Mouse (Mus musculus) stomach, embryonic 15.5 days (tissue): ENCODE measurements around the gene Tle6. TPM values are rescaled to one million over a fixed set of nuclear protein-coding genes. Genes with fewer than 3 reads are reported as not detected.

ENCODE experiments used
- ATAC-seq: fragments of 200-750 bp; cut with Nextera tagmentation; 2 replicates; pipeline ENCODE4 v1.8.0; 2017; ENCODE audit warnings: low read depth, moderate number of reproducible peaks, moderate TSS enrichment; ENCODE audit not compliant: insufficient read depth, low FRiP score
- H3K27ac ChIP-seq: fragments of 300-500 bp; sonication (generic); 2 replicates; pipeline ENCODE4 v1.5.1; 2015; ENCODE audit warnings: mild to moderate bottlenecking, inconsistent platforms
- H3K27me3 ChIP-seq: fragments of 300-500 bp; sonication (generic); replicated peaks from 2 replicates; pipeline ENCODE4 v1.6.1; 2015; ENCODE audit warnings: inconsistent platforms
- H3K36me3 ChIP-seq: fragments of 300-500 bp; sonication (generic); 2 replicates; pipeline ENCODE4 v1.6.1; 2015; ENCODE audit warnings: inconsistent platforms
- H3K4me1 ChIP-seq: fragments of 300-500 bp; sonication (generic); 2 replicates; pipeline ENCODE4 v1.6.1; 2015; ENCODE audit warnings: inconsistent platforms
- H3K4me2 ChIP-seq: fragments of 300-500 bp; sonication (generic); 2 replicates; pipeline ENCODE4 v1.6.1; 2015; ENCODE audit warnings: mild to moderate bottlenecking, inconsistent platforms
- H3K4me3 ChIP-seq: fragments of 300-500 bp; sonication (generic); replicated peaks from 2 replicates; pipeline ENCODE4 v1.5.1; 2015; ENCODE audit warnings: inconsistent platforms
- H3K9ac ChIP-seq: fragments of 300-500 bp; sonication (generic); 2 replicates; pipeline ENCODE4 v1.6.1; 2015; ENCODE audit warnings: inconsistent platforms
- H3K9me3 ChIP-seq: fragments of 300-500 bp; sonication (generic); 2 replicates; pipeline ENCODE4 v1.6.1; 2016; ENCODE audit warnings: inconsistent platforms
- WGBS: fragments of 180-500 bp; shearing (Covaris S2); methylation state at CpG from one replicate; pipeline ENCODE4 v1.1.7; 2015; 5-methylcytosine and 5-hydroxymethylcytosine counted together
- polyA plus RNA-seq: library from polyadenylated mRNA; unstranded; fragments of >200 nt; fragmentation: Nextera tagmentation; extraction: Ambion mirVana; gene quantifications from 2 replicates; pipeline ENCODE4 v1.2.1, GENCODE M21; 2015

The Tle6 gene
- polyA plus RNA-seq, 1 experiment from 2014 or later, result 31.2 TPM

DNA sequence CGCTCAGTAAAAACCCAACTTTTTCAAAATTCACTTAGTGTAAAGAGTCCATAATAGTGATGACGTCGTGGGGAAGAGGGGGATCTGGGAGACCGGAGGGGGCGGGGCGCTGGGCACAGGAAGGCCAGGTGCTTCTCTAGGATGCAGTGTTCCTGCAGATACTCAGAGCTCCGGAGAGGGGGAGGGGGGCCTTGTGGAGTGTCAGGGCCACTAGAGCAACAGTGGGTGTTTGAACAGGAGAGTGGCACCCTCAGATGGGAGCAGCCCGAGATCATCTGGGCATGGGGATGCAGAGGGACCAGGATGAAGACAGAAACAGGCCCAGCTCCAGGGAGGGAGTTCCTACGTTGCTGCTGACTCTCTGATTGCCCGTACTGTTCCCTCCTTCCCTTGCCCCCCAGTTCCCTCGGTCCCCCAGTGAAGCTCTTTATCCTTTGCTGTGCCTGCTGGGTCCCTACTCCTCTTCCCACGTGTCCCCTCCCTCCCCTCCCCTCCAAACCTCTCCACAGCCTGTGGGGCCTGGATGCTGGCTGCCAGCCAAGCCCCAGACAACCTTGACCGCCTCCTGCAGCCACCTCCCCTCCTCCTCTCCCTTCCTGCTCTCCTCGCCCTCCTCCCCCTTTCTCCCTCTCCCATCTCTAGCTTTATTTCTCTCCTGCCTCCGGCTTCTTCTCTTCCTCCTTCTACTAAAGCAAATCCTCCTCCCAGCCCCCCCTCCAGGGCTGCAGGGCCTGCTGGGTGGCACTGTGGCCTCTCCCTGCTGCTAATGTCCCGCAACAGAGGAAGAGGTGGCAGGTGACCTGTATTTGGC, 32.3 kb downstream of the Tle6 start:
- peaks cover 64% of the 10 kb centered on the region for H3K4me1 ChIP-seq
- WGBS, result 13% methylated on average over 16 of the region's 16 CpGs
- peak; percentile 9; the same call in 1 of the 2 replicates for ATAC-seq

DNA sequence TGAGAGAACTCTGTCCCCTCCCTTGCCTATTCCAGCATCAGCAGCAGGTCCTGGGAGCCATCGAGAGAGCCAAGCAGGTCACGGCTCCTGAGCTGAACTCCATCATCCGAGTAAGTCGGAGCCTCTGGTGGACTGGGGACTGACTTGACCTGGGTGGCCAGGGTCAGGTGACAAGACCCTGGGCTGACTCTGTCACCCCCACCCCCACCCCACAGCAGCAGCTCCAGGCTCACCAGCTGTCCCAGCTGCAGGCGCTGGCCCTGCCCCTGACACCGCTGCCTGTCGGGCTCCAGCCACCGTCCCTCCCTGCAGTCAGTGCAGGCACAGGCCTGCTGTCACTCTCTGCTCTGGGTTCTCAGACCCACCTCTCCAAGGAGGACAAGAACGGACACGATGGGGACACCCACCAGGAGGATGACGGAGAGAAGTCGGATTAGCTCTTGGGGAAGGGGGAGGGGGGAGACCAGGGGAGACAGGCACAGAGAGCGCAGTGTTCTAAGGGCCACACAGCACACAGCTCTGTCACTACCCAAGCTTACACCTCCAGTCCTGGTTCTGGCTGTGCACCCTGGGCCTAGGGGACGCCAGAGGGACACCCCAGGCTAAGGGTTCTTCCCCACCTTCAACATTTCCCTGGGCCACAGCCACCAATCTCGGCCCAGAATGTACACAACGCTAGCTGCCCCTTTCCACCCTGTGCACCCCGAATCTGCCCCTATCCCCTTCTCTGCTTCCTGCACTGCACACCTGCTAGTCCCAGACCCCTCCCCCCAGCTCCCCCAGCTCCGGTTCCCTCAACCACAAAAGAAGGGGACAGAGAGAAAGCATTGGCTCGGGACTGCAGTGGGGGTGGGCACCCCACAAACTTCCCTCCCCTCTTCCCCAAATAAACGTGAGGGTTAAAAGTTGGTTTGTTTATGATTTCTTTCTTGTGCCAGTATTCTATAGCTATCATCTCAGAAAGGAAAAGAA, 35.3 kb downstream of the Tle6 start:
- 51% methylated on average over 20 of the region's 20 CpGs for WGBS

More for the DNA sequence above, 32.3 kb downstream of the Tle6 start:
- peak overlapping the region; percentile 91 for H3K27ac ChIP-seq
- H3K36me3 ChIP-seq, result peaks cover 22% of the 10 kb centered on the region
- no peaks in the 10 kb centered on the region for H3K9me3 ChIP-seq
- no peak overlapping the region for H3K9ac ChIP-seq
- H3K27me3 ChIP-seq, result no peaks in the 10 kb centered on the region
- H3K4me3 ChIP-seq, result no peak overlapping the region
- H3K4me2 ChIP-seq, result peak overlapping the region; percentile 42

DNA sequence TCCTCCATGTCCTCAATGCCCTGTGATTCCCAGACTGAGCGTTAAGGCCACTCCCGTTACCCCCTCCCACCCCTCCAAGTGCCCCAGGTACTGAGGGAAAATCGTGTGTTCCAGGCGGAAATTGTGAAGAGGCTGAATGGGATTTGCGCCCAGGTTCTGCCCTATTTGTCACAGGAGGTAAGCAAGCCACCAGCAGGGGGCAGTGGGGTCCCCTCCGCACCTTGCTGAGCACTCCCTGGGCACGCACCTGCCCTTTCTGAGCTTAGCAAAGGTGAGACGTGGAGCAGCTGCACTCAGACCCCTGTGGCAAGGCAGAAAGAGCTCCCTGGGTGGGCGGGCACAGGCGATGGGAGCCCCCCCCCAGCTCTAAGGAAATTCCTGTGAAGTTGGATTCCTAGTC, 36.1 kb downstream of the Tle6 start:
- no peak for ATAC-seq
- no peaks in the 10 kb centered on the region for H3K9me3 ChIP-seq
- peaks cover 25% of the 10 kb centered on the region for H3K36me3 ChIP-seq
- peak overlapping the region; percentile 52; the same call in 1 of the 2 replicates for H3K4me2 ChIP-seq
- no peak overlapping the region for H3K9ac ChIP-seq
- WGBS, result 39% methylated on average over 10 of the region's 10 CpGs
- H3K4me1 ChIP-seq, result peaks cover 61% of the 10 kb centered on the region
- no peaks in the 10 kb centered on the region for H3K27me3 ChIP-seq
- peak overlapping the region; percentile 52; the same call in 1 of the 2 replicates for H3K27ac ChIP-seq
- H3K4me3 ChIP-seq, result no peak overlapping the region

More for the DNA sequence above, 35.3 kb downstream of the Tle6 start:
- Histone ChIP-seq H3K4me1 (peaks cover 68% of the 10 kb centered on the region), H3K36me3 (peaks cover 25% of the 10 kb centered on the region), H3K4me3 (no peak overlapping the region), H3K9ac (no peak overlapping the region), H3K27me3 (no peaks in the 10 kb centered on the region), H3K27ac (0 out of 2 replicates have a peak overlapping the region, but pooled peaks have one; percentile 21), H3K4me2 (no peak overlapping the region), H3K9me3 (no peaks in the 10 kb centered on the region)
- no peak for ATAC-seq

DNA sequence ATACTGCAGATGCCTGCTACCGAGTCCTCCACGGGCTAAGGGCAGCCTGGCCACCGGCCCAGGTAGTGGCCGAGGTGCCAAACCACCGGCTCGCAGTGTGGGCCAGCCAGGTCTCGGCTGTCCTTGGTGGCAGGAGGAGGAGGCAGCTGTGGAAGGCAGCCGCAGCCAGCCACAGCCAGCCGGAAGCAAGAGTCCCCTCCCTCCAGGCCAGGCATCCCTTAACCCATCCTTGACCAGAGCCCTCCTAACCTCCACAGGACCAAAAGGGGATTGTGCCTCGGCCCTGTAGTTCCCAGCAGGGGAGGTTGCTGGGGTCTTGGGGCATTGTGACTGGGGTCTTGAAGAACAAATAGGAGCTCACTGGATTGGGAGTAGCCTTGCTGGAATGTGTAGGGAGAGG, 36.7 kb downstream of the Tle6 start:
- Histone ChIP-seq H3K9me3 (no peaks in the 10 kb centered on the region), H3K9ac (0 out of 2 replicates have a peak overlapping the region, but pooled peaks have one; percentile 8), H3K4me2 (peak overlapping the region; percentile 52), H3K27ac (peak overlapping the region; percentile 52), H3K36me3 (peaks cover 25% of the 10 kb centered on the region), H3K4me3 (peak overlapping the region; percentile 36), H3K27me3 (no peaks in the 10 kb centered on the region), H3K4me1 (peaks cover 56% of the 10 kb centered on the region)
- 9% methylated on average over 10 of the region's 10 CpGs for WGBS
- no peak for ATAC-seq

DNA sequence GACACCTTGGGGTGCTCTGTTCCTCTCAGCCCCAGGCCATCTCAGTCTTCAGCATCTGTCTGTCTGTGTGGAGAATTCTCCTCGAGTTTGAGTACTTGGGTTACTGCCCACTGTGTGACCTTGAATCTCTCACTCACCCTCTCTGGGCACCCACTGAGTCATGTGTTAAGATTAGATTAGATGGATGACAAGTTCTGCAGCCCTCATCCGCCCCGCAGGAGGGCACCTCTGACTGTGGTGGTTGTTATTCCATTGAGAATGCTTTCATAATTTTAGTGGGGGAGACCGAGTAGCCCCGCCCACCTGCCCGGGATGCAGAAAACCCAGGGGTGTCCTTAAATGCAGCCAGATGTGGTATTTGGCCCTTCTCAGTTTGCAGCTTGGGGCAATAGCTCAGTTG, 37.4 kb downstream of the Tle6 start:
- H3K36me3 ChIP-seq, result peaks cover 25% of the 10 kb centered on the region
- no peak for ATAC-seq
- H3K27me3 ChIP-seq, result no peaks in the 10 kb centered on the region
- H3K9ac ChIP-seq, result no peak overlapping the region
- H3K4me3 ChIP-seq, result peak overlapping the region; percentile 36
- H3K4me1 ChIP-seq, result peaks cover 49% of the 10 kb centered on the region
- 39% methylated on average over 6 of the region's 6 CpGs for WGBS
- H3K4me2 ChIP-seq, result peak overlapping the region; percentile 52
- H3K9me3 ChIP-seq, result no peaks in the 10 kb centered on the region
- peak overlapping the region; percentile 52 for H3K27ac ChIP-seq

DNA sequence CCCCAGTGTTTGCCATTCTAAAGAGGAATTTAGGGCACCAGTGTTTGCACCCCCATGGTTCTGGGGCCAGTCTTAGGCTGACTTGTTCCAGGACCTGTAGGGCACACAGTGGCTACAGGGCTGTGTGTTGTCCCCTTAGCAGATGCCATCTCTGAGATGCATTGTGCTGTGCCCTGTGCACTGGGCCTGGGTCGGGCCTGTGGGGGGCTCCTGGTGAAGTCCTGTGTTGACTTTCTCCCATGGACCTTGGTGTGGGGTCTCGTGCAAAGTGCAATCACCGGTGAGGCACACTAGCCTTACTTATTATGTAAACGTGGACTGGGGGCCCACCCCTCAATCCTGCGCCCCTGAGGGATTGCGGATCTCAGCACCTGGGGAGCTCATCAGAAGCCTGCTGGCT, 38.5 kb downstream of the Tle6 start:
- 66% methylated on average over 6 of the region's 6 CpGs for WGBS
- no peaks in the 10 kb centered on the region for H3K9me3 ChIP-seq
- H3K4me1 ChIP-seq, result peaks cover 44% of the 10 kb centered on the region
- H3K36me3 ChIP-seq, result peaks cover 25% of the 10 kb centered on the region
- H3K4me2 ChIP-seq, result peak overlapping the region; percentile 19; the same call in 1 of the 2 replicates
- H3K9ac ChIP-seq, result no peak overlapping the region
- no peak for ATAC-seq
- no peak overlapping the region for H3K27ac ChIP-seq
- no peak overlapping the region for H3K4me3 ChIP-seq
- no peaks in the 10 kb centered on the region for H3K27me3 ChIP-seq

DNA sequence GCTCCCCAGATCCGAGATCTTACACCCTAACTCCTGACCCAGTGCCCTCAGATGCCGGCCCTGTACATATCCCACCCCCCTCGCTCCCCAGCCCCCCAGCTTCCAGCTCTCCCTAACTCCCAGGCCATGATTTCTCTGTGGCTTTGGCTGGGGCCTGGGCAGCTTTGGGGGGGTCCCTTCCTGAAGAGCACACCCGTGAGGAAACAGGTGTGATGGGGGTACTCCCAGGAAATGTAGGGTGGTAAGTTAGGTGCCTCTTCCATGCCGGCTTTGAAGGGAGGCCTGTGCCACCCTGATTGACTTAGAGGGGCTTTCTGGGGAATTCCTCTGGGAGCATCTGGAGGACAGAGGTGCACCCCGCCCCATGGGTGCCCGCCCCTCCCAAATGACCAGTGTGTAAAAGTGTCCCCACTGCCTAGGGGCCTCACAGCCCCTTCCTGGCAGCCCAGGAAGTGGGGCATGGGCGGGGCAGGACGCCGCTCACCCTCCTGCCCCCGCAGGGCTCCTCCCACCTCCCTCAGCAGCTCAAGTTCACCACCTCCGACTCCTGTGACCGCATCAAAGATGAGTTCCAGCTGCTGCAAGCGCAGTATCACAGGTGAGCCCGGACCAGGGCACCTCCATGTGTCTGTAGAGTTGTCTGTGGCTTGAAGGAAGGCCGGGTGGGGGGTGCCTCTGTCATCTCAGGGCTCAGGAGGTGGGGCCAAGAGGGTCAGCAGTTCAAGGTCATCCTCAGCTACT, 40.0 kb downstream of the Tle6 start:
- Histone ChIP-seq H3K36me3 (peaks cover 16% of the 10 kb centered on the region; the same call in 1 of the 2 replicates), H3K4me2 (peak overlapping the region; percentile 77), H3K4me3 (peak overlapping the region; percentile 87), H3K27me3 (no peaks in the 10 kb centered on the region), H3K4me1 (peaks cover 44% of the 10 kb centered on the region), H3K9me3 (no peaks in the 10 kb centered on the region), H3K27ac (peak overlapping the region; percentile 93), H3K9ac (peak overlapping the region; percentile 96)
- ATAC-seq, result peak; percentile 6; the same call in 1 of the 2 replicates
- WGBS, result 12% methylated on average over 16 of the region's 16 CpGs

DNA sequence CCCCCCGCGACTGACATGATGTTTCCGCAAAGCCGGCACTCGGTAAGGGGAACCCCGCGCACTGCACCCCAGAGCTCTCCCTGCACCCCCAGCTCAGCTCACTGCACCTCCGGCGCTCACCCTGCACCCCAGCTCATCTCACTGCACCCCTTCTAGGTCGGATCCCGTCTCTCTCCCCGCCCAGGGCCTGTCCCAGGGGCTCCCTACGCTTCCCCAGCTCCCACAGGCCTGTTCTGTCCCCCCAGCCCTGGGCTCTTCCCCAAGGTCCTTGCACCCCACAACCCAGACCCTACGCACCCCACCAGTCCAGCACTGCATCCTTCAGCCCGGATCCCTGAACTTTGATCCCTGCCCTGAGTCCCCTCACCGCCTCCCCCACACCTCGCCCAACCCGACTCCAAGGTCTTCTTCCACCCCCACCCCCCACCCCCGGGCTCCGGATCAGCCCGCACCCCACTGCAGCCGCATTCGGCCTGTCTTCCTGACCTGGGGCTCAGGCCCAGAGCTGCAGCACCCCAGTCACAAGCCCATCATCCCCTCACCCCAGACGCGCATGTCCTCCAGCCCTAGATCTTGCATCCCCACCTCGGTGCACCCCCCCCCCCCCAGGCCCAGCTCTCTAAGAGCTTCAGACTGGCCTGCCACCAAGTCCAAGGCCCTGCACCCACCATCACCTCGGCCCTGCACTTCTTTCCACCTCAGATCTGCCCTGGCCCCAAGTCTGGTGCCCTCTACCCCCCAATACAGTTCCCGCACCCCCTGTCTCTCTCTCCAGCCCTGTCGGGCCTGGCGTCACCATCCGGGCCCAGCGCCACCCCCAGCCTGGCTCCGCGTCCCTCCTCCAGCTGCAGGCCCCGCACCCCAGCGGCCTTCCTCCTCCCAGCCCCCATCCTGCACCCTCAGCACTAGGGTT, 41.0 kb downstream of the Tle6 start:
- no peaks in the 10 kb centered on the region for H3K9me3 ChIP-seq
- H3K36me3 ChIP-seq, result 0 out of 2 replicates have a peak, but pooled peaks cover 7% of the 10 kb centered on the region
- H3K27ac ChIP-seq, result peak overlapping the region; percentile 93
- WGBS, result under 1% methylated on average over 33 of the region's 36 CpGs
- no peaks in the 10 kb centered on the region for H3K27me3 ChIP-seq
- peaks cover 38% of the 10 kb centered on the region for H3K4me1 ChIP-seq
- peak overlapping the region; percentile 77 for H3K4me2 ChIP-seq
- H3K4me3 ChIP-seq, result peak overlapping the region; percentile 87
- peak; percentile 8; the same call in 1 of the 2 replicates for ATAC-seq
- H3K9ac ChIP-seq, result peak overlapping the region; percentile 96

DNA sequence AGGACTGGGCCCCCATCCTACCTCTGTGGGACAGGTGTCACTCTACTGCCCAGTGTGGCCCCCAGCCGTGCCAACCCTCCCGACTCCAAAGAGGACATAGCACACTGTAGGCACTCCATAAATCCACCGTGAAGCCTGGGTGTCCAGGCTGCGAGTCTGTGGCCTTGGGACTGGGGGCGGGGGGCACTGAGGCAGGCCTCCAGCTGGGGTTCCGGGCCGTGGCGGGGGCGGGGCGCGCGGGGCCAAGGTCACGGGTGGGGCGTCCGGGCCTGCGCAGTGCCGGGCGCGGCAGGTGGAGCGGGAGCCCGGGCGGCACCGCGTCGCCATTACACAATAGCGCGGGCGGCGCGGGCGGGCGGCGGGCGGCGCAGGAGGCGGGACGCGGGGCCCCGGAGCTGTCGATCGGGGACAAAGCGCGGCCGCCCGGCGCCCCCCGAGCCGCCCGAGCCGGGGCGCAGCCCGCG, 41.7 kb downstream of the Tle6 start, which contains the start of gene Aes:
Gene Aes (plus strand): TSS at position 326 of the 464 bp plus-strand sequence.
- no peaks in the 10 kb centered on the region for H3K27me3 ChIP-seq
- peak within 1 kb of the TSS; percentile 93 for H3K27ac ChIP-seq
- no peaks in the 10 kb centered on the region for H3K9me3 ChIP-seq
- H3K4me1 ChIP-seq, result peaks cover 31% of the 10 kb centered on the region
- H3K4me3 ChIP-seq, result peak within 1 kb of the TSS; percentile 87
- 0 out of 2 replicates have a peak, but pooled peaks cover 3% of the 10 kb centered on the region for H3K36me3 ChIP-seq
- ATAC-seq, result peak; percentile 81
- H3K9ac ChIP-seq, result peak within 1 kb of the TSS; percentile 96
- 1% methylated on average over 44 of the region's 53 CpGs for WGBS
- H3K4me2 ChIP-seq, result peak within 1 kb of the TSS; percentile 77

DNA sequence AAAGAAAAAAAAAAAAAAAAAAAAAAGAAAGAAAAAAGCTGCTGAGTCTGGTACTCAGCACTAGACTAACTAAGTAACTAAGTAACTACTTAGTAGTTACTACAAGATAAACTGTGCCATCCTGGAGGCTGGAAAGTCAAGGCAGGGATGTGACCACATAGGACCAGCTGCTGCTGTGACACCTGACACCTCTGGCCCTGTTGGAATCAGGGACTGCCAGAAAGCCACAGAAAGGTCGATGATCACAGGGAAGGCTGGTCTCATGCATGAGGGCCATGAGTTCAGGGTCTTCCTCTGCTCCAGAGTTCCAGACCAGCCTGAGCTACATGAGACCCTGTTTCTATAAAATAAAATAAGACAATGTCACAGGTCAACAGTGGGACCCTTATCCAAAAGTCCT, 43.4 kb downstream of the Tle6 start:
- Histone ChIP-seq H3K9me3 (no peaks in the 10 kb centered on the region), H3K36me3 (0 out of 2 replicates have a peak, but pooled peaks cover 3% of the 10 kb centered on the region), H3K9ac (no peak overlapping the region), H3K27ac (no peak overlapping the region), H3K4me3 (no peak overlapping the region), H3K27me3 (no peaks in the 10 kb centered on the region), H3K4me1 (peaks cover 16% of the 10 kb centered on the region), H3K4me2 (no peak overlapping the region)
- 36% methylated on average over 1 of the region's 1 CpGs for WGBS
- ATAC-seq, result no peak
